Mouse (Mus musculus): ENCODE measurements around the gene Plekhg6.

Gene Plekhg6

GRCm38 (mm10) chr6:125380372-125381360 lies at the start of gene Plekhg6:
Gene Plekhg6 (minus strand): TSS chr6:125380793.
- no peak for DNase-seq

- no peak for DNase-seq
Observed at GRCm38 (mm10) chr6:125429741-125430140, 49.1 kb upstream of the Plekhg6 start.

- peak; percentile 73 for DNase-seq
Observed at GRCm38 (mm10) chr6:125426383-125427360, 46.1 kb upstream of the Plekhg6 start.

- DNase-seq = no peak
Observed at GRCm38 (mm10) chr6:125425205-125426090, 44.9 kb upstream of the Plekhg6 start.

GRCm38 (mm10) chr6:125424156-125424555 lies 43.6 kb upstream of the Plekhg6 start:
- no peak for DNase-seq

GRCm38 (mm10) chr6:125423507-125423906 lies 42.9 kb upstream of the Plekhg6 start:
- no peak for DNase-seq

GRCm38 (mm10) chr6:125423099-125423498 lies 42.5 kb upstream of the Plekhg6 start:
- no peak for DNase-seq

- DNase-seq = peak; percentile 15
Observed at GRCm38 (mm10) chr6:125422051-125422822, 41.6 kb upstream of the Plekhg6 start.

- no peak for DNase-seq
Observed at GRCm38 (mm10) chr6:125420458-125421063, 40.0 kb upstream of the Plekhg6 start.

- DNase-seq = peak; percentile 69
Observed at GRCm38 (mm10) chr6:125418744-125419143, 38.2 kb upstream of the Plekhg6 start.

- no peak for DNase-seq
Observed at GRCm38 (mm10) chr6:125413326-125413725, 32.7 kb upstream of the Plekhg6 start.

GRCm38 (mm10) chr6:125411661-125412060 lies 31.1 kb upstream of the Plekhg6 start:
- DNase-seq = no peak

GRCm38 (mm10) chr6:125410995-125411547 lies 30.5 kb upstream of the Plekhg6 start:
- no peak for DNase-seq

GRCm38 (mm10) chr6:125410551-125410950 lies 30.0 kb upstream of the Plekhg6 start:
- no peak for DNase-seq

- no peak for DNase-seq
Observed at GRCm38 (mm10) chr6:125407657-125408056, 27.1 kb upstream of the Plekhg6 start.

GRCm38 (mm10) chr6:125407224-125407623 lies 26.6 kb upstream of the Plekhg6 start:
- no peak for DNase-seq

GRCm38 (mm10) chr6:125405461-125406382 lies 25.1 kb upstream of the Plekhg6 start:
- peak; percentile 20 for DNase-seq

- no peak for DNase-seq
Observed at GRCm38 (mm10) chr6:125389853-125390252, 9.3 kb upstream of the Plekhg6 start.

- DNase-seq = no peak
Observed at GRCm38 (mm10) chr6:125386080-125386479, 5.5 kb upstream of the Plekhg6 start.

Measured in right cerebral cortex, adult 18-20 months (tissue).